Mouse (Mus musculus) brain, embryonic 14.5 days (tissue): ENCODE results near the gene Armc3.

ENCODE experiments used
- CTCF ChIP-seq: fragments of 200-500 bp; IDR thresholded peaks from 2 replicates; pipeline ENCODE4 v1.5.1; 2012; ENCODE audit warnings: inconsistent platforms, mild to moderate bottlenecking, moderate library complexity, borderline replicate concordance; ENCODE audit not compliant: insufficient read depth, insufficient read length; ENCODE audit errors: extremely low read depth
- POLR2A ChIP-seq: fragments of 200-500 bp; IDR thresholded peaks from 2 replicates; pipeline ENCODE4 v1.6.1; 2012; ENCODE audit warnings: mild to moderate bottlenecking, inconsistent platforms, borderline replicate concordance; ENCODE audit not compliant: poor library complexity, insufficient read depth, insufficient read length, severe bottlenecking; ENCODE audit errors: extremely low read depth

DNA sequence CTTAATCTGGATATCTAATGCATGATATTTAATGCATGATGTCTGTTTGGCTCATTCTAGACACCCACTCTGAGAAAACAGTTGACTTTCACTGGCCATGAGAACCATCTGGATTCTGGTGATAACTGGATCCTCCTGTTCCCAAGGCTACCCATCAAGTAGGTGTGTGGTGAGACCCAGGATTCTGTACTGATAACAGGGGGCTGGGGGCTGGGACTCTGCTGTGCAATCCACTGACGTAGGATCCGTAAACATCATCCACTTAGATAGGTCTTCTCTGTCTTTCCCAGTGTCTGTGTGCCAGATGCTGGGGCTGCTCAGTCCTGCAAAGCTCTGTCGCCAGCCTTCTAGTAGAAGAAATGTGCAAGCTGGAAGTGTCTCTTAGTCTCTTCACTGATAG, 149.4 kb downstream of the Armc3 start:
- TF ChIP-seq CTCF, result no peak
- TF ChIP-seq POLR2A, result no peak
